Mouse (Mus musculus) embryo, embryonic 9.5 days (tissue): Measurements from ENCODE around the gene Ccin.

Source experiments
- DNase-seq: peaks from one replicate; pipeline ENCODE4 v3.0.0-alpha.2; 2017; ENCODE audit errors: extremely low spot score

Gene Ccin

GRCm38 (mm10) chr4:43974914-43975616 is 8.2 kb upstream of the Ccin start:
- no peak for DNase-seq

GRCm38 (mm10) chr4:43976223-43976740 is 7.0 kb upstream of the Ccin start:
- DNase-seq = no peak

GRCm38 (mm10) chr4:43978521-43979443 is 4.5 kb upstream of the Ccin start:
- peak; percentile 47 for DNase-seq

- DNase-seq = no peak
Observed at GRCm38 (mm10) chr4:43979746-43980145, 3.5 kb upstream of the Ccin start.

GRCm38 (mm10) chr4:43980236-43980635 is 3.0 kb upstream of the Ccin start:
- no peak for DNase-seq

GRCm38 (mm10) chr4:43980846-43981245 is 2.4 kb upstream of the Ccin start:
- DNase-seq = no peak

- DNase-seq = no peak
Observed at GRCm38 (mm10) chr4:43981251-43981650, 2.0 kb upstream of the Ccin start.

- DNase-seq = peak; percentile 93
Observed at GRCm38 (mm10) chr4:43982053-43982732, 1.1 kb upstream of the Ccin start.

GRCm38 (mm10) chr4:43983756-43984155 is 473 bp downstream of the Ccin start:
- no peak for DNase-seq

GRCm38 (mm10) chr4:43984326-43984725 is 1.0 kb downstream of the Ccin start:
- no peak for DNase-seq

- DNase-seq = no peak
Observed at GRCm38 (mm10) chr4:43988976-43989375, 5.7 kb downstream of the Ccin start.

GRCm38 (mm10) chr4:43993072-43993471 is 9.8 kb downstream of the Ccin start:
- no peak for DNase-seq

GRCm38 (mm10) chr4:43994342-43994741 is 11.1 kb downstream of the Ccin start:
- no peak for DNase-seq

GRCm38 (mm10) chr4:44003622-44004021 is 20.3 kb downstream of the Ccin start:
- no peak for DNase-seq

- DNase-seq = no peak
Observed at GRCm38 (mm10) chr4:44004126-44004525, 20.8 kb downstream of the Ccin start, which contains the start of gene Clta. Gene Clta, plus strand, starts transcription at chr4:44004452.

GRCm38 (mm10) chr4:44004623-44005409 is 21.5 kb downstream of the Ccin start:
- no peak for DNase-seq

GRCm38 (mm10) chr4:44010176-44010575 is 26.9 kb downstream of the Ccin start:
- no peak for DNase-seq

- DNase-seq = no peak
Observed at GRCm38 (mm10) chr4:44010893-44011292, 27.6 kb downstream of the Ccin start.

- DNase-seq = peak; percentile 2
Observed at GRCm38 (mm10) chr4:44011799-44012198, 28.5 kb downstream of the Ccin start.

- peak; percentile 92 for DNase-seq
Observed at GRCm38 (mm10) chr4:44012376-44013367, 29.4 kb downstream of the Ccin start.
